Mouse (Mus musculus) forebrain, embryonic 14.5 days (tissue): ENCODE measurements at regions not wholly inside any gene's neighbourhood (a gene's known extent, or its start where the extent isn't known, plus 50 kb on each side); places are given as distances from the start of the nearest gene placed in this dataset.

Experiments used
- ATAC-seq: fragments of 200-750 bp; cut with Nextera tagmentation; 2 replicates; pipeline ENCODE4 v1.8.0; 2017; ENCODE audit warnings: mild to moderate bottlenecking, moderate library complexity
- DNase-seq: peaks from one replicate; pipeline ENCODE4 v3.0.0-alpha.2; 2015; ENCODE audit warnings: low spot score
- H3K27ac ChIP-seq: fragments of 300-500 bp; sonication (generic); 2 replicates; pipeline ENCODE4 v1.5.1; 2014; ENCODE audit warnings: low read depth, mild to moderate bottlenecking, control low read depth, low read length, moderate library complexity
- H3K27me3 ChIP-seq: fragments of 300-500 bp; sonication (generic); replicated peaks from 2 replicates; pipeline ENCODE4 v1.6.1; 2014; ENCODE audit warnings: low read length, control low read depth, mixed read lengths; ENCODE audit not compliant: control insufficient read depth, insufficient read depth
- H3K36me3 ChIP-seq: fragments of 300-500 bp; sonication (generic); 2 replicates; pipeline ENCODE4 v1.6.1; 2014; ENCODE audit warnings: low read length, control low read depth; ENCODE audit not compliant: control insufficient read depth, insufficient read depth
- H3K4me1 ChIP-seq: fragments of 300-500 bp; sonication (generic); 2 replicates; pipeline ENCODE4 v1.6.1; 2014; ENCODE audit warnings: antibody characterized with exemption, low read length, control low read depth; ENCODE audit not compliant: control insufficient read depth, insufficient read depth
- H3K4me2 ChIP-seq: fragments of 300-500 bp; sonication (generic); 2 replicates; pipeline ENCODE4 v1.6.1; 2014; ENCODE audit warnings: mild to moderate bottlenecking, control low read depth, low read length
- H3K4me3 ChIP-seq: fragments of 300-500 bp; sonication (generic); 2 replicates; pipeline ENCODE4 v1.5.1; 2014; ENCODE audit warnings: low read depth, low read length, control low read depth
- H3K9ac ChIP-seq: fragments of 300-500 bp; sonication (generic); 2 replicates; pipeline ENCODE4 v1.6.1; 2014; ENCODE audit warnings: mild to moderate bottlenecking, low read length, control low read depth, moderate library complexity
- H3K9me3 ChIP-seq: fragments of 300-500 bp; sonication (generic); replicated peaks from 2 replicates; pipeline ENCODE4 v1.6.1; 2016; ENCODE audit warnings: low read length, control low read depth, mixed read lengths; ENCODE audit not compliant: control insufficient read depth
- WGBS: fragments of 180-500 bp; shearing (Covaris S2); extraction: QIAGEN DNeasy Blood & Tissue Kit; methylation state at CpG from one replicate; pipeline ENCODE4 v1.1.7; 2014; 5-methylcytosine and 5-hydroxymethylcytosine counted together

GRCm38 (mm10) chr8:128069749-128070148 lies 288.7 kb upstream of the Nrp1 start:
- DNase-seq (no peak), ATAC-seq (no peak)
- 88% methylated on average over 2 of the region's 2 CpGs for WGBS

GRCm38 (mm10) chr8:128075566-128075965 lies 282.8 kb upstream of the Nrp1 start:
- H3K4me1 ChIP-seq, result no peaks in the 10 kb centered on the region
- 86% methylated on average over 1 of the region's 1 CpGs for whole genome bisulfite sequencing
- no peak overlapping the region for H3K9ac ChIP-seq
- no peaks in the 10 kb centered on the region for H3K36me3 ChIP-seq
- H3K27ac ChIP-seq, result no peak overlapping the region
- H3K4me2 ChIP-seq, result no peak overlapping the region
- ATAC-seq, result no peak
- no peaks in the 10 kb centered on the region for H3K27me3 ChIP-seq
- no peaks in the 10 kb centered on the region for H3K9me3 ChIP-seq
- DNase-seq, result no peak
- no peak overlapping the region for H3K4me3 ChIP-seq

More at GRCm38 (mm10) chr8:128069749-128070148, 288.7 kb upstream of the Nrp1 start:
- Histone ChIP-seq H3K9ac (no peak overlapping the region), H3K36me3 (no peaks in the 10 kb centered on the region), H3K27me3 (no peaks in the 10 kb centered on the region), H3K4me3 (no peak overlapping the region), H3K4me2 (no peak overlapping the region), H3K9me3 (no peaks in the 10 kb centered on the region), H3K27ac (no peak overlapping the region), H3K4me1 (no peaks in the 10 kb centered on the region)

GRCm38 (mm10) chr8:128076226-128076625 lies 282.2 kb upstream of the Nrp1 start:
- ATAC-seq (no peak), DNase-seq (no peak)
- Histone ChIP-seq H3K4me3 (no peak overlapping the region), H3K36me3 (no peaks in the 10 kb centered on the region), H3K9ac (no peak overlapping the region), H3K4me2 (no peak overlapping the region), H3K9me3 (no peaks in the 10 kb centered on the region), H3K27ac (no peak overlapping the region), H3K4me1 (no peaks in the 10 kb centered on the region), H3K27me3 (no peaks in the 10 kb centered on the region)
- WGBS, result 95% methylated on average over 4 of the region's 4 CpGs

GRCm38 (mm10) chr8:128078740-128079139 lies 279.7 kb upstream of the Nrp1 start:
- WGBS, result 90% methylated on average over 1 of the region's 1 CpGs
- Histone ChIP-seq H3K9ac (no peak overlapping the region), H3K36me3 (no peaks in the 10 kb centered on the region), H3K4me3 (no peak overlapping the region), H3K27me3 (no peaks in the 10 kb centered on the region), H3K4me1 (no peaks in the 10 kb centered on the region), H3K9me3 (no peaks in the 10 kb centered on the region), H3K27ac (no peak overlapping the region), H3K4me2 (no peak overlapping the region)
- no peak for DNase-seq
- ATAC-seq, result no peak

- Histone ChIP-seq H3K9ac (no peak overlapping the region), H3K27me3 (no peaks in the 10 kb centered on the region), H3K4me1 (no peaks in the 10 kb centered on the region), H3K27ac (no peak overlapping the region), H3K4me2 (no peak overlapping the region), H3K36me3 (no peaks in the 10 kb centered on the region), H3K4me3 (no peak overlapping the region), H3K9me3 (no peaks in the 10 kb centered on the region)
- WGBS, result 92% methylated on average over 1 of the region's 1 CpGs
- no peak for ATAC-seq
- no peak for DNase-seq
Measured at GRCm38 (mm10) chr8:128085800-128086199, 272.6 kb upstream of the Nrp1 start.

- no peak for DNase-seq
- Histone ChIP-seq H3K27ac (no peak overlapping the region), H3K4me3 (no peak overlapping the region), H3K36me3 (no peaks in the 10 kb centered on the region), H3K9ac (no peak overlapping the region), H3K9me3 (no peaks in the 10 kb centered on the region), H3K4me1 (no peaks in the 10 kb centered on the region), H3K4me2 (no peak overlapping the region), H3K27me3 (no peaks in the 10 kb centered on the region)
- ATAC-seq, result no peak
- 89% methylated on average over 1 of the region's 1 CpGs for WGBS
Measured at GRCm38 (mm10) chr8:128087500-128087899, 270.9 kb upstream of the Nrp1 start.

- peak; percentile 25 for DNase-seq
Measured at GRCm38 (mm10) chr8:128092826-128093225, 265.6 kb upstream of the Nrp1 start.

GRCm38 (mm10) chr8:128095451-128095850 lies 263.0 kb upstream of the Nrp1 start:
- no peak for ATAC-seq
- 92% methylated on average over 1 of the region's 1 CpGs for WGBS
- no peaks in the 10 kb centered on the region for H3K27me3 ChIP-seq

More at GRCm38 (mm10) chr8:128092826-128093225, 265.6 kb upstream of the Nrp1 start:
- Histone ChIP-seq H3K27ac (no peak overlapping the region), H3K9ac (no peak overlapping the region), H3K4me3 (no peak overlapping the region), H3K27me3 (no peaks in the 10 kb centered on the region), H3K36me3 (no peaks in the 10 kb centered on the region), H3K9me3 (no peaks in the 10 kb centered on the region), H3K4me2 (no peak overlapping the region), H3K4me1 (no peaks in the 10 kb centered on the region)
- WGBS, result 77% methylated on average over 7 of the region's 7 CpGs
- no peak for ATAC-seq

GRCm38 (mm10) chr8:128097601-128098000 lies 260.8 kb upstream of the Nrp1 start:
- H3K9me3 ChIP-seq, result no peaks in the 10 kb centered on the region
- DNase-seq, result peak; percentile 8

More at GRCm38 (mm10) chr8:128095451-128095850, 263.0 kb upstream of the Nrp1 start:
- Histone ChIP-seq H3K4me3 (no peak overlapping the region), H3K36me3 (no peaks in the 10 kb centered on the region), H3K4me2 (no peak overlapping the region), H3K4me1 (no peaks in the 10 kb centered on the region), H3K9ac (no peak overlapping the region), H3K9me3 (no peaks in the 10 kb centered on the region), H3K27ac (no peak overlapping the region)
- no peak for DNase-seq

More at GRCm38 (mm10) chr8:128097601-128098000, 260.8 kb upstream of the Nrp1 start:
- 45% methylated on average over 3 of the region's 3 CpGs for WGBS
- Histone ChIP-seq H3K27ac (no peak overlapping the region), H3K27me3 (no peaks in the 10 kb centered on the region), H3K4me1 (no peaks in the 10 kb centered on the region), H3K4me3 (no peak overlapping the region), H3K36me3 (no peaks in the 10 kb centered on the region), H3K4me2 (no peak overlapping the region), H3K9ac (no peak overlapping the region)
- ATAC-seq, result no peak
